Mouse (Mus musculus): ENCODE data around the gene Myadm.
A peak's percentile ranks its signal among the peaks of the same experiment; 100 is the strongest.
"Not testable (repeated sequence)": the region's sequence is repeated elsewhere in the genome, so short reads cannot be mapped to it uniquely, and the experiment has no call there.

The Myadm gene

DNA sequence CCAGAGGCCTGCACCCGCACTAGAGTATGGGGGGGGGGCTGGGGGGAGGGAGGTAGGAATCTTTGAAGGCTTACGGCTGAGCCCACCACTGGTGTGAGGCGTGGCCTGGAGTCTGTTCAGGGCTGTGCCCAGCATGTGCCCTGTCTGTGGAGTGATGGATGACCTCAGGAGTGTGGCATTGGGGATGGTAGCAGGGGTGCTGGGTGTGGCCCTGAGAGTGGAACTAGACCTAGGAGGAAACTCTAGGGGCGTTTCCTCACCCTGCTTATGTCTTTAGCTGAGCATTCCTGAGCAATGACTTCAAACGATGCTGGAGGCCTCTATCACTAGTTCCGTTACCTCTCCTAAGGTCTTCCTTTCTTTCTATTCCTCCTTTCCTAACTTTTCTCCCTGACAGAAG, 2.3 kb downstream of the Myadm start:
- DNase-seq = peak in 1 of 2 experiments; percentile 40

DNA sequence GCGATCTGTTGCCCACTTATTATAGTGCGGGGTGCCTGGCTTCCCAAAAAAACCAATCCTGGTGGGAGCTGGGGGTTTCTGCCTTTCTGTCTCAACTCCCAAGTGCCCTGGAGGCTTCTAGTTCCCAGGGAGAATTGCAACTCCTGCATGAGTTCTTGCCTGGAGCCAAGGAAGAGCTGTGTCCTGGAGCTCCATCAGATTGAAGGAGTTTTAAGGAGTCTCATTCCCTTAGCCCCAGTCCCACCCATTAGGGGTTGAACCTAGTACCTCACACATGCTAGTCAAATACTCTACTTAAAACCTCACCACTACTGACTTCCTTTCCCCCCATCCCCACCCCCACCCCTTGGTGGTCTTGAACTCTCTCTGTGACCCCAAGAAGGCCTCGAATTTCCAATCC, 2.9 kb downstream of the Myadm start:
- DNase-seq = no peak

DNA sequence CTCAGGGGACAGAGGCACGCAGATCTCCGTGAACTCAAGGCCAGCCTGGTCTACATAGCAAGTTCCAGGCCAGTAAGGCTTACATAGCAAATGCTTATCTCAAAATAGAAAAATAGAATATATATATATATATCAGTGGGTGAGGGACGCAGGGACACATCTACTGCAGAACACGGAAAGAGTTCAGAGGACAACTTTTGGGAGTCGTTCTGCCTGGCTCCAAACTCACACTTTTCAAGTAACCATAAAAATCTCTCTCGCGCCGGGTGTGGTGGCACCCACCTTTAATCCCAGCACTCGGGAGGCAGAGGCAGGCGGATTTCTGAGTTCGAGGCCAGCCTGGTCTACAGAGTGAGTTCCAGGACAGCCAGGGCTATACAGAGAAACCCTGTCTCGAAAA, 3.4 kb downstream of the Myadm start:
- DNase-seq = not testable (repeated sequence)

DNA sequence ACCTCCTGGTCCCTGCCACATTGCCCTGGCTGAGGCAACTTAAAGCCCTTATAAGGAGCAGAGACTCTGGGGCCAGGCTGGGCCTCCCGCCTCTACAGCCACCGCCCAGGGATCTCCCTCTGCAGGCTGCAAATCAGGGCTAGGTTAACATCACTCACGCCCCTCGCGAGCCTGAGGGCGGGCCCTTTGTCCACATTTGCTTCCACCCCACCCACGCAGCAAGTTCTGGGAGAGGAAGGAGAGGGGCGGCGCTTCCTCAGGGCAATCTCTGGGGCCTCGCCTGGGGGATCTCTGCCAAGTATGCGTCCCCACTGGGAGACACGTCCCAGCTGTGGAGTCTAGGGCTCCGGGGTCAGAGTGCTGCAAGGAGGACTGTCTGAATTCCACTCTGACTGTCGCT, 3.9 kb downstream of the Myadm start:
- DNase-seq = peak; percentile 92 to 96

DNA sequence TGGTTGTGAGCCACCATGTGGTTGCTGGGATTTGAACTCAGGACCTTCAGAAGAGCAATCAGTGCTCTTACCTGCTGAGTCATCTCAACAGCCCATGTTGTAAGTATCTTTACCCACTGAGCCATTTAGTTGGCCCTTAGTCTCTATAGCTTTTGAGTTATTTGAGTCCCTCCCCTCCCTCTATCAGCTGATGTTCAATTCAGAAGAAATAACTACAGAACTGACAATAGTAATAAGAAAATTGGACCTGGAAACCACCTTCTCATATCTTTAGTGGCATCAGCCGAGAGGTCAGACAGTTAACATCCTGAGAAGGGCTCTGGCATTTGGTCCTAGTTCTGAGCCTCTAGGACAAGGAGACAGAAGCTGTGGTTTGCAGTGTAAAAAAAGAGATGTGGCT, 5.9 kb downstream of the Myadm start:
- no peak for DNase-seq

DNA sequence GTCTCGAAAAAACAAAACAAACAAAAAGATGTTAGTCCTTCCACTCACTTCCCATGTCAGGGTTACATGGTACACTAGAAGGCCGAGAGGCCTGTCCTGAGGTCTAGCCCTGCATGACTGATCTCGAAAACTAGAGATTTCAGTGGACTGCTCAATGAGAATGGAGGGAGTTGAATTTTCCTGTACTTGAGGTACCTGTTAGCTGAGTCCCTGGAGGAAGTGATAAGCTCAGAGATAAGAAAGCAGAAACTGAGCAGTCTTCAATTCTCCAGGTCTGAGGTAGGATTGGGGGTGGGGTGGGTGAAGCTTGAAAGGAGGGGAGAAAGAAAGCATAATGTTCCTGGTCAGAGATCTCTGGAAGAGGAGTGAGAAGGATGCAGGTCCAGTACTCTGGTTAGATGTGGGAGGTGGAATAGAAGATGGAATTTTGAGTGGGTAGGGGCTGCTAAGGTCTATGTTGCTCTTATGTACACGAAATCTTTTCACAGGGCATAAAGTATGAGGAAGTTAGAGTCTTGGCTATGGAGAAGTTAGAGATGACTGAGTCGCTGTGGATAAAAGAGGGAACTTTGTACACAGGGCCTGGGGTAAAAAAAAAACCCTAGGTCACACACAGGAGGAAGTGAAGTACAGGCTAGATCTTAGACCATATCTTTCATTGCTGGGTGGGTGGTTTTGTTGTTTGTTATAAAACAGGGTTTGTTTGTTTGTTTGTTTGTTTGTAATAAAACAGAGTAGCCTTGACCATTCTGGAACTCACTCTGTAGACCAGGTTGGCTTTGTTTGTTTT, 6.6 kb downstream of the Myadm start:
- no peak for DNase-seq

DNA sequence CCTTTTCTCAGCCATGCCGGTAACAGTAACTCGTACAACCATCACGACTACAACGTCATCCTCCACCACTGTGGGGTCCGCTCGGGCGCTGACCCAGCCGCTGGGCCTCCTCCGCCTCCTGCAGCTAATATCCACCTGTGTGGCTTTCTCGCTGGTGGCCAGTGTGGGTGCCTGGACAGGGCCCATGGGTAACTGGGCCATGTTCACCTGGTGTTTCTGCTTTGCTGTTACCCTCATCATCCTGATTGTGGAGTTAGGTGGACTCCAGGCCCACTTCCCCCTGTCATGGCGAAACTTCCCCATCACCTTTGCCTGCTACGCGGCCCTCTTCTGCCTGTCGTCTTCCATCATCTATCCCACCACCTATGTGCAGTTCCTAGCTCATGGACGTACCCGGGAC, 7.8 kb downstream of the Myadm start:
- DNase-seq = no peak

DNA sequence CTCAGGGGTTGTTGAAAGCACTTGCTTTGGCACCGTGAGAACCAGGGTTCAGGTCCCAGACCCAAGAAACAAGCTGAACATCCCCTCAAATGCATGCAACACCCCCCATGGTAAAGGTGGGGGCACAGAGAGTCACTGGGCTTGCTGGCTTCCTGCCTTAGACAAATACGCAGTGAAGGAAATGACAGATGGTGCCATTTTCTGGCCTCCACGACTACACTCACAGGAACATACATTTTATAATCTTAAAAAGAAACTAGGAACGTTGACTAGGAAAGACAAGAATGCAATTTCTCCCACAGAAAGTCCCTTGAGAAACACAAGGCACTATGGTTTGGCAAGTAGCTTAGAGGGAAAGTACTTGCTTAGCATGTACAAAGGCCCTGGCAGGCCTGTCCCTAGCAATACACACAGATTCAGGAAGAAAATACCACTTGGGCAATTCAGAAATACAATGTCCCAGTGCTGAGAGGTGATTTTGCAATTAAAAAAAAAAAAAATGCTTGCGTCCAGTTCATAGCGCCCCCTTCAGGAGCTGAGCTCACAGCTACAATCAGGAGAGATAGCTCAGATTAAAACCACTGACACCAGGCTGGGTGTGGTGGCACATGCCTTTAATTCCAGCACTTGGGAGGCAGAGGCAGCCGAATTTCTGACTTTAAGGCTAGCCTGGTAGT, 11.2 kb downstream of the Myadm start:
- DNase-seq = peak in 1 of 2 experiments; percentile 41

DNA sequence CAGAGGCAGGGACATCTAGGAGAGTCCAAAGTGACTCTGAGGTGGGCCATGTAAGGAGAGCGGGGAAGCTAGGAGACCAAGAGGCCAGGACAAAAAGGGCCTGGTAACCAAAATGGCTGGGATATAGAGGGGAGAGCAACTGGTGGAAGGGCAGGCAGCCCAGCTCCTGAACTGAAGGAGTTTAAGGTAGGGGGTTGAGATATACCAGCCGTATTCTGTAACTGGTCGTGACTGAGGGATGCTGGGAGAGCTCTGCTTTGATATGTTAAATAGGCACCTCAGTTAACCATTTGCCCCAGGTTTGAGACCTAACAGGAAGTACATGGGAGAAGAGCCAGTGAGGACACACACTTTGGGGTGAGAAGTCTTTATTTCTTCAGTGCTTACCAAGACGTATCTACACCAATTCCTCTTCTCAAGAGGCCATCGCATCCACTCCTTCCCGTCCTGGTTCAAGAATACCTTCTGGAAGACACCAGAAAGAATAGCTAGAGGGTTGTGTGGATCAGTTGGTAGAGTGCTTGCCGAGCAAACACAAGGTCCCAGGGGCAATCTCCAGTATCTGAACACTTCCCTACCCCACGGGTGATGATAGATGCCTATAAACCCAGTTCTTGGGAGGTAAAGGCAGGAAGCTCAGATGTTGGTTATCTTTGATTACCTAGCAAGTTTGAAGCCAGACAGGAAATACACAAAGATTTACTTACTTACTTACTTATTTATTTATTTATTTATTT, 12.2 kb downstream of the Myadm start:
- DNase-seq = no peak

DNA sequence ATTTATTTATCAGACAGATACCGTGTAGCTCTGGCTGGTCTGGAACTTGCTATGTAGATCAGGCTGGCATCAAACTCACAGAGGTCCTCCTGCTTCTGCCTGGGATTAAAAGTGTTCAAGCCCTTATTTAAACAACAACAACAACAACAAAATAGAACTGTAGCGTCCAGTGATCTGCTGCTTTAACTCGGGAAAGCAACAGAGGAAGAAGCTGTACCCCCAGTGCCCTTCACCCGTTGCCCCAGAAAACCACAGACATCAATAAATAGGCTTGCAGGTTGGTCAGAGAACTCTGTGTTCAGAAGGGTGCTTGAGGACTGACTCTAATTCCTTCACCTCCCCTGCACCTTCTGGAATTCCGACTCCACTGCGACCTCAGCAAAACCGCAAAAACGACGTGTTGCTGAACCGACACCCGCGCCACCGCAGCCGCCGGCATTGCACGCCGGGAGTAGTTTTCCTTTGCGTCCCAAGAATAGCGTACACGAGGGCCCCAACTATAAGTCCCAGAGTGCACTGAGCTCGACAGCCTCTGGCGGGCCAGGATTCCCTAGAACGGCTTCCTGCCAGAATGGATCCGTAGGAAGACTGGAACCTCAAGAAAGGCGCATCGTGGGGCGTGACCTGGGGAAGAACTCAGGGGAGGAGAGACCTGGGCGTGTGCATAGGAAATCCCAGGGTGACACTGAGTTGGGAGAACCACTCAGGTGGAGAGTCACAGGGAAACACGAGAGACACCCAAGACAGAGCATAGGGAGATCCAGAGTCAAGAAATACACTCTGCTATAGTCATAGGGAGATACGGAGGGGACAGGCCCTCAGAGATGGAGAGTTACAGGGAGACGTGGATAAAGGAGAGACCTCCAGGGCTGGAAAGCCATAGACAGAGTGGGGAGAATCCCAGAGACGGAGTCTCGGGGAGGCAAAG, 13.0 kb downstream of the Myadm start:
- DNase-seq = peak in 1 of 2 experiments; percentile 35

DNA sequence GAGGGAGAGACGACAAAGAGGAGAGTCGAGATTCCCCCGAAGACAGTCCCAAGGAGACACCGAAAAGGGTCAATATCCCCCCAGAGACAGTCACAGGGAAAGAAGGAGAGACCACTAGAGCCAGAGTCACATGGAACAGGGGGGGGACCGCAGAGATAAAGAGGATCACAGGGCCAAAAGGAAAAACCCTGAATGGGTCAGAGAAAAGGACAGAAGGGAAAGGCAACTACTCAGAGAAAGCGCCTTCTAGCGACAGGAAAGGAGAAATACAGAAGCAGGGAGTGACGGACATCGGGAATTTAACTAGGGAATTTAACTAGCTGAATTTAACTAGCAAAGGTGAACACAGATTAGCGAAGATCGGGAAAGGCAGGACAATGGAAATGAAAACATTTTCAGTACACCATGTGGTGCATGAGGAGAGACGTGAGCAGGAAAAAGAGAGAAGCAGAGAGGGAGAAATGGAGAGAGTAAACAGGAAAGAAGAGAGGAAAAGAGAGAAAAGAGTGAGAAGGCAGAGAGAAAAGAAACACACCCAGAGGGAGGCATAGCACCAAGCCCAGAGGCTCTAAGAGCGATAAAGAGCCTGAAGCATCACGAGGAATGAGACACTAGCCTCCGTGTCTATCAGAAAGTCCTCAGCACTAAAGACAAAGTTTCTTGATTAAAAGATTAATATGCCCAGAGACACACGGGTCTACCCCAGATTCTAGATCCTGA, 13.8 kb downstream of the Myadm start:
- peak in 1 of 2 experiments; percentile 19 for DNase-seq

DNA sequence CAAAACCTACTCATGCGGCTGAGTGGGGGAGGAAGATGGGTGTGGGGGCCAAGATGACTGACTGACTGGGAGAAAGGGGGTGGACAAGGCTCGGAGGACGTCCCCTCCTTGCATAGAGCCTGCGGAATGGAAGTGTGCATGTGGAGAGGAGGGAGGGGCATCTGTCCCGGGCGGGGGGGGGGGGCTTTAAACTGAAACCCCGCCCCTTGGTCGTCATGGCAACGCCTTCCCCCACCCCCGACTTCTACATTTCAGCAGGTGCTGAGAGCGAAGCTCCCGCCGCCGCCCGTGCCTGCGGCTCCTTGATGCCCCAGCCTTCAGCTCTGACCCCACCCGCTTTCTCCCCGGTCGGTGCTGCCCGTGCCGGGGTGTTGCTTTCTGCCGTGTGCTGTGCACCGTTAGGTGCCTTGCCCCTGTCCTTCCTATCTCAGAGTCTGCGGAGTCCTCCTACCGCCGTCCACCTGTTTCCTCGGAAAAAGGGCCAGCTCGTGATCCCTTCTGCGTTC, 14.4 kb downstream of the Myadm start:
- peak in 1 of 2 experiments; percentile 35 for DNase-seq

DNA sequence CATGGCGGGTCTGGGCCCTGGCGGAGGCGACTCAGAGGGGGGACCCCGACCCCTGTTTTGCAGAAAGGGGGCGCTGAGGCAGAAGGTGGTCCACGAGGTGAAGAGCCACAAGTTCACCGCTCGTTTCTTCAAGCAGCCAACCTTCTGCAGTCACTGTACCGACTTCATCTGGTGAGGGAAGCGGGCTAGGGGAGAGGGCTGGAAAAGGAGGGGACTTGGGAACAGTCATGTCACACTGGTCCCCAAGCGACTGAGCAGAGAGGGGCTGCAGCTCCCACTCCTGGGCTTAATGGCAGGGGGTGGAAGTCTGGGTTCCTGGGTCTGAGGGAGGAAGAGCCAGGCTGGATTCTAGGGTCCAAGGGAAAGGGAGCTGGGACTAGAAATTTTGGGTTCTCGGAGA, 14.9 kb downstream of the Myadm start:
- no peak for DNase-seq

DNA sequence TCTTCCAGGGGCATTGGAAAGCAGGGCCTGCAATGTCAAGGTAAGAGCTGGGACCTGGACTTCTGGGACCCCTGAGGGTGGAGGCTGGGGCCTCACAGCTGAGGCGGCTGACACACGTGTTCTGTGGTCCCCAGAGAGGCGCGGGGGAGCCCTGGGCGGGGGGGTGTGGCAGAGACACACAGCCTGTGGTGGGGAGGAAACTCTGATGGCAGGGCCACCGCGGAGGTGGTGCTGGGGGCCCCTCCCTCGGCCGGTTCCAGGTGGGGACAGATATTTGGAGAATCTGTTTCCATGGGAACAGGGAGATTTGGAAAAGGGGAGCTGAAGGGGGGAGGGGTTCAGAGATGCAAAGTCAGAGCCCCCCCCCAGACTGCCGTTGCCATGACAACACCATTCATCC, 15.4 kb downstream of the Myadm start:
- no peak for DNase-seq

DNA sequence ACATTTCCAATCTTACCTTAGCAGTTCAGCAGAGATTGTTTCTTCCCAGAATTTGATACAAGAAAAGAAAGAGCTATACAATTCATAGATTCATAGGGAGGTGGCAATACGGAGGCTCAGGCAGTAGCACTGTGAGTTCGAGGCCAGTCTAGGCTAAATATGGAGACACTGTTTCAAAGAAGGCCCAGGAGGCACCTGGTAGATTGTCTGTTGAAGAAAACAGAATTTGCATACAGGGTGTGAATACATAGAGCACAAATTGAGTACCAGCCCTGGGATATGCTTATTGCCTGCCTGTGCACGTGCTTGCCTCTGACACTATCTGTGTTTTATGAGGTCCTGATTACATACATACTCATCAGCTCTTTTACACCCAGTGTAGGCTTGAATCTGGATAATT, 17.5 kb downstream of the Myadm start:
- no peak for DNase-seq

DNA sequence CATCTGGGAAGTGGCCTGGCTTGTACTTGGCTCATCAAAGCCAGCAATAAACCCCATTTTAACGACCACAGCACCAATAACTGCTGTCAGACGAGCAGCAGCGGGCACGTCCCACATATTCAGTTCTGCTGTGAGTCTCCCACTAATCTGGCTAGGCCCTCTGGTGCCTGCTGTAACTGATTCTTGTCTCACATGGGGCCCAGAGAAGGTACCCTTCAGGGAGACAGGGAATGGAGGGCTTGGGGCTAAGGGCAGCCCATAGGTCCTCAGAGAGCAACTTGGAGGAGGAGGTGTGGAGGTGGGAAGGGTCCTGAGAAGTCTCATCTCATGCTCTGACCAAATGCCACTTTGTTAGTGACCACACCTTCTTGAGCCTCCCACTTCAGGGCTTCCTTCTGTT, 19.8 kb downstream of the Myadm start:
- no peak for DNase-seq

DNA sequence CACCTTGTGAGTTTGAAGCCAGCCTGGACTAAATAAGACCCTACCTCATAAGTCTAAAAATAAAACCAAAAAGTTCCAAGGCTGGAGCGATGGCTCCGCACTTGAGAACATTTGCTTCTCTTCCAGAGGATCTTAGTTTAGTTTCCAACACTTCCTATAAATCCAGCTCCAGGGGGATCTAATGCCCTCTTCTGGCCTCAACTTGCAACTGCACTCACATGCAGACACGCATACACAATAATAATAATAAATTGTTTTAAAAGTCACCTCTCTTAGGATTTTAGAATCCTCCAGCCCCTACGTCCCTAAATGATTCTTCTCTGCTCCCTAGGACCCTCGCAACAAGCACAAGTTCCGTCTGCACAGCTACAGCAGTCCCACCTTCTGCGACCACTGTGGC, 21.4 kb downstream of the Myadm start:
- no peak for DNase-seq

DNA sequence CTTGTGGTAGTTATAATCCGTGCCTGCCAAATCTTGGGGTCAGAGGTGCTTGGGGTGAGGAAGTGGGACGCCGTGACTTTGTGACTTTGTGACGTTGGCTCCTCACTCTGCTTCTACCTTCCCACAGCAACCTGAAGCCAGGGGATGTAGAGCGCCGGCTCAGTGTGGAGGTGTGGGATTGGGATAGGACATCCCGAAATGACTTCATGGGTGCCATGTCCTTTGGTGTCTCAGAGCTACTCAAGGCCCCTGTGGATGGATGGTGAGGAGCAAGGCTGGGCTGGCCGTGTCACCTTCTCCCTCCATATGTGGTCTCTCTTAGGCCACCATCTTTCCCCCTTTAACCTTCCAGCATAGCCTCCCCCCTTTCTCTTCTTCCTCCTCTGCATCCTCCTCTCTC, 24.7 kb downstream of the Myadm start:
- no peak for DNase-seq

DNA sequence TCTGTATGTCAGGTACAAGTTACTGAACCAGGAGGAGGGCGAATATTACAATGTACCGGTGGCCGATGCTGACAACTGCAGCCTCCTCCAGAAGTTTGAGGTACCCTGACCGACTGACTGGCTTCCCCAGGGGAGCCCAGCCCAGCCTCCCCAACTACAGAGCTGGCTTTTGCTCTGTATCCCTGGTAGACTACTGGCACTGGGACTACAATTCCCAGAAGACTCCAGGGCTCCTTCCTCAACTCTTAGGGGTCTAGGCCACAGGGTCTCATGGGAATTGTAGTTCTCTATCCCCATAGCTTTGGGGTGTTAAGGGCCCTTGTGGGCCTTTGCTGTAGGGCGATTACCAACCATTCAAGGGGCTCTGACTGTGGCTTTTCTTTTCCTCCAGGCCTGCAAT, 25.2 kb downstream of the Myadm start:
- DNase-seq = no peak

DNA sequence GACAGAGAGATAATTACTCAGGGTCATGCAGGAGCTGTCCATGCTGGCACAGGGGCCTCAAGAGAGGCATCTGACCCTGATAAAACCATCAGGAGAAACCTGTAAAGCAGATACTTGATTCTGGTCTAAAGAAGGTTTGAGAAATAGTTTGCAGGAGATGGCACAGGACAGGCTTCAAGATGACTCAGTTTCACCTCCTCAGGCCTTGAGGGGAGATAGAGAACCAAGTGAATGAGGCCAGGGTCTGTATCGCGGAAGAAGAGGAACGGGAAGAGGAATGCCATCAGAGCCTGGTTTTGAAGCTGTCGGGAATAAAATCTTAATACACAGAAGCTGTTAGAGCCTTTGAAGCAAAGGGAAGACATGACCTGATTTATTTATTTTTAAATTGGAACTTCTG, 28.8 kb downstream of the Myadm start:
- DNase-seq = no peak

DNA sequence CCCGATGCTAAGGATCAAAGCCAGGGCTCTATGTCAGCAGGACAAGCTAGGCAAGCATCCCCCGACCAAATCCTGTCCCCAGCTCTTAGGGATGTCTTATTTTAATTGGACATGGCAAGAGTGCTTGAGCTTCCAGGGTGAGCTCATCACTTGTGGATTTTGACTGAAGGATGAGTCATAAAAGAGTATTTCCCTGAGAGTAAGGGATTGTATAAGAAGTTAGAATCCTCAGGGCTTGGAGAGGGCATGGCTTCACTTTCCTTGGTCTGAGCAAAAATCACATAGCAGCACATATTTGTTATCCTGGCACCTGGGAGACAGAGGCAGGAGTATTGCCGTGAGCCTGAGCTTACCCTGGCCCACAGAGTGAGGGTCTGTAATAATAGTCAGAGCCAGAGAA, 32.0 kb downstream of the Myadm start:
- no peak for DNase-seq

DNA sequence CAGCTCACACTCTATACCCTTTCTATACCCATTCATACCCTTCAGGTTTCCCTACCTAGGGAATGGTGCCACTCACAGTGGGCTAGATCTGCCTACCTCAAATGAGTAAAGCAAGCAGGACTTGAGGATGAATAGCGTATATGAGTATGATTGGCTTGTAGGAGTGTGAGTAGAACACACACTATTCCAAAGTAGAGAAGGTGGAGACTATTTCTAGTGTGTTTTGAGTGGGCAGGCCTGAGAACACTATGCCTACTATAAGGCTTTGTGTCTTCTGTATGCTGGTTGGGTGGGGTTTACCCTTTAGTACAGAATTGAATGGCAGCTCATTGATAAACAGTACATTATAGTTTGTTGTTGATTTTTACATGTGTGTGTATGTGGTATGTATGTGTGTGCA, 34.9 kb downstream of the Myadm start:
- DNase-seq = no peak
